Mouse (Mus musculus): Measurements from ENCODE around the gene Tmem86b.
"Not testable (repeated sequence)": the region's sequence is repeated elsewhere in the genome, so short reads cannot be mapped to it uniquely, and the experiment has no call there.

The Tmem86b gene

GRCm38 (mm10) chr7:4647992-4648391, 16.8 kb upstream of the Tmem86b start:
- DNase-seq (ENCODE audit: low read depth): no peak

- DNase-seq (ENCODE audit: low read depth): no peak
These were observed 16.1 kb upstream of the Tmem86b start for GRCm38 (mm10) chr7:4647291-4647690.

- no peak for DNase-seq (ENCODE audit: low read depth)
These were observed 15.6 kb upstream of the Tmem86b start for GRCm38 (mm10) chr7:4646806-4647205.

GRCm38 (mm10) chr7:4643225-4643624, 12.0 kb upstream of the Tmem86b start:
- DNase-seq (ENCODE audit: low read depth): no peak

GRCm38 (mm10) chr7:4641956-4642355, 10.7 kb upstream of the Tmem86b start:
- DNase-seq (ENCODE audit: low read depth): no peak

GRCm38 (mm10) chr7:4641155-4641554, 9.9 kb upstream of the Tmem86b start:
- DNase-seq (ENCODE audit: low read depth): no peak

GRCm38 (mm10) chr7:4636179-4636578, 5.0 kb upstream of the Tmem86b start:
- no peak for DNase-seq (ENCODE audit: low read depth)

- no peak for DNase-seq (ENCODE audit: low read depth)
These were observed 1.0 kb downstream of the Tmem86b start for GRCm38 (mm10) chr7:4630198-4630597.

- DNase-seq (ENCODE audit: low read depth): no peak
These were observed 1.6 kb downstream of the Tmem86b start for GRCm38 (mm10) chr7:4629586-4629985.

- no peak for DNase-seq (ENCODE audit: low read depth)
These were observed 5.3 kb downstream of the Tmem86b start for GRCm38 (mm10) chr7:4625928-4626327.

- no peak for DNase-seq (ENCODE audit: low read depth)
These were observed 6.9 kb downstream of the Tmem86b start for GRCm38 (mm10) chr7:4624343-4624742.

GRCm38 (mm10) chr7:4623544-4624189, 7.6 kb downstream of the Tmem86b start:
- no peak for DNase-seq (ENCODE audit: low read depth)

GRCm38 (mm10) chr7:4619979-4620378, 11.2 kb downstream of the Tmem86b start:
- no peak for DNase-seq (ENCODE audit: low read depth)

- no peak for DNase-seq (ENCODE audit: low read depth)
These were observed 17.4 kb downstream of the Tmem86b start for GRCm38 (mm10) chr7:4613740-4614403.

GRCm38 (mm10) chr7:4612956-4613355, 18.3 kb downstream of the Tmem86b start:
- no peak for DNase-seq (ENCODE audit: low read depth)

- DNase-seq (ENCODE audit: low read depth): no peak
These were observed 18.8 kb downstream of the Tmem86b start for GRCm38 (mm10) chr7:4612386-4612785.

- no peak for DNase-seq (ENCODE audit: low read depth)
These were observed 19.3 kb downstream of the Tmem86b start for GRCm38 (mm10) chr7:4611921-4612341.

GRCm38 (mm10) chr7:4611511-4611910, 19.7 kb downstream of the Tmem86b start:
- DNase-seq (ENCODE audit: low read depth): no peak

- no peak for DNase-seq (ENCODE audit: low read depth)
These were observed 23.2 kb downstream of the Tmem86b start for GRCm38 (mm10) chr7:4608002-4608401.

- no peak for DNase-seq (ENCODE audit: low read depth)
These were observed 27.3 kb downstream of the Tmem86b start, which contains the start of gene Ptprh for GRCm38 (mm10) chr7:4603873-4604272. Ptprh (minus strand) TSS chr7:4604041.

- no peak for DNase-seq (ENCODE audit: low read depth)
These were observed 28.3 kb downstream of the Tmem86b start for GRCm38 (mm10) chr7:4602969-4603368.

GRCm38 (mm10) chr7:4597046-4597445, 34.2 kb downstream of the Tmem86b start:
- DNase-seq (ENCODE audit: low read depth): not testable (repeated sequence)

GRCm38 (mm10) chr7:4581481-4581880, 49.7 kb downstream of the Tmem86b start:
- DNase-seq (ENCODE audit: low read depth): not testable (repeated sequence)
